In the genomic region with DNA sequence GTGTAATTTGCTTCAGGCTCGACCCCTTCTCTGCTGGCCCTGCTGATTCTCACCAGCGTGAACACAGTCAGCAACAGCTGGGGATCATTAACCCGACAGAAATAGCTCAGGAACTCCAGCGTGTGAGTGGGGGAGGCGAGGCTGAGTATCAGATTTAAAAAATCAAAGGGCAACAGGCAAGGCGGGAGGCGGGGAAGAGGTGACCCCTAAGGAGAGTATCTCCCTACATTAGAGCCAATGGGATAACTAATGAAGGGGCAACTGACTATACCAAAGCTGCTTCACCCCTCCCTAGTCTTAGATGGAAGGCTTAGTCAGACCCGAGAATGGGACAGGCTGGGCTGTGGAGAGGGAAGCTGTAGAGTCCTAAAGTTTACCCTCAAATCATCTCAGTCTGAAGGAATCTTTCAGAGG, we compare ENCODE assay signal across 8 mouse cellular contexts.
DNase-seq lines count a peak whose midpoint lies in the region; ATAC-seq lines count a peak whose summit lies in the region.

No protein-coding gene starts in this region.

- ATAC-seq in hindbrain, embryonic 14.5 days (ENCODE audit: low FRiP score), result no peak
- no peak for ATAC-seq in frontal cortex, adult (ENCODE audit: low TSS enrichment)

- peak; percentile 57 for DNase-seq in hindbrain, embryonic 10.5 days (ENCODE audit: low spot score)
- DNase-seq in hindbrain, embryonic 14.5 days (ENCODE audit: low spot score), result no peak
- DNase-seq in embryo, embryonic 10.5 days (ENCODE audit: low spot score), result peak; percentile 84
- DNase-seq in kidney, adult 11 months, result peak; percentile 75
- peak; percentile 60 for DNase-seq in neural tube, embryonic 10.5 days (ENCODE audit: extremely low spot score, low spot score)
- DNase-seq in urinary bladder, postnatal 10 days (ENCODE audit: low spot score), result no peak
- DNase-seq in layer of hippocampus, postnatal 25 days (ENCODE audit: extremely low spot score in 1 of 2, low spot score in 1 of 2), result no peak

- peak overlapping the region; percentile 56; the same call in 1 of the 2 replicates for H3K27ac ChIP-seq in hindbrain, embryonic 10.5 days
- no peak overlapping the region for H3K27ac ChIP-seq in hindbrain, embryonic 14.5 days

- H3K4me1 ChIP-seq in hindbrain, embryonic 10.5 days (replicated peaks), result peaks cover 18% of the 10 kb centered on the region
- H3K4me1 ChIP-seq in hindbrain, embryonic 14.5 days (replicated peaks; ENCODE audit: control insufficient read depth, insufficient read depth, low read length), result peaks cover 11% of the 10 kb centered on the region; the same call in 1 of the 2 replicates

- H3K27me3 ChIP-seq in hindbrain, embryonic 10.5 days (ENCODE audit: insufficient read depth, poor library complexity, severe bottlenecking), result no peaks in the 10 kb centered on the region
- no peaks in the 10 kb centered on the region for H3K27me3 ChIP-seq in hindbrain, embryonic 14.5 days (ENCODE audit: control insufficient read depth, insufficient read depth, low read length)

- H3K4me2 ChIP-seq in hindbrain, embryonic 14.5 days (replicated peaks), result no peak overlapping the region

- no peak overlapping the region for H3K4me3 ChIP-seq in hindbrain, embryonic 10.5 days
- H3K4me3 ChIP-seq in hindbrain, embryonic 14.5 days (replicated peaks; ENCODE audit: low read length), result no peak overlapping the region

- H3K9ac ChIP-seq in hindbrain, embryonic 14.5 days, result no peak overlapping the region

- H3K36me3 ChIP-seq in hindbrain, embryonic 10.5 days, result 0 out of 2 replicates have a peak, but pooled peaks cover 3% of the 10 kb centered on the region
- no peaks in the 10 kb centered on the region for H3K36me3 ChIP-seq in hindbrain, embryonic 14.5 days (replicated peaks; ENCODE audit: control insufficient read depth, insufficient read depth)

- H3K9me3 ChIP-seq in hindbrain, embryonic 10.5 days, result no peaks in the 10 kb centered on the region
- H3K9me3 ChIP-seq in hindbrain, embryonic 14.5 days (ENCODE audit: control insufficient read depth, low read length), result no peaks in the 10 kb centered on the region

- WGBS in hindbrain, embryonic 10.5 days, result 34% methylated on average over 8 of the region's 8 CpGs
- WGBS in hindbrain, embryonic 14.5 days, result 27% methylated on average over 8 of the region's 8 CpGs

Comparison
In these comparisons a context has a peak if more than half of its experiments do, and no peak if none do; other contexts are left out.
1. DNase-seq: peak in hindbrain, embryonic 10.5 days (single experiment), embryo, embryonic 10.5 days (single experiment), kidney, adult 11 months (single experiment) and neural tube, embryonic 10.5 days (single experiment); none in hindbrain, embryonic 14.5 days (single experiment), urinary bladder, postnatal 10 days (single experiment) and layer of hippocampus, postnatal 25 days (0 of 2).